23 mouse cellular contexts compared by ENCODE assay signal in genomic region chr3:81243591-81243990, GRCm38 (mm10).
A peak's percentile ranks its signal among the peaks of the same experiment; 100 is the strongest.
DNase-seq lines count a peak whose midpoint lies in the region; ATAC-seq lines count a peak whose summit lies in the region.
"Had no signal": no experiment of that assay in that cellular context is flagged by ENCODE, and none has a peak within 500 bp of the region (broad histone marks: within the 10 kb centered on the region; RNA-seq: fewer than 3 reads in every experiment).

No protein-coding gene starts in this region.

- no peak overlapping the region for H3K4me3 ChIP-seq in kidney, embryonic 15.5 days (replicated peaks)
- no peak overlapping the region for H3K4me3 ChIP-seq in stomach, embryonic 16.5 days (replicated peaks; ENCODE audit: low read length)
- H3K4me3 ChIP-seq: forebrain, embryonic 10.5 days; heart, adult 2 months; heart, embryonic 13.5 days; hindbrain, embryonic 13.5 days; midbrain, embryonic 10.5 days; stomach, embryonic 15.5 days had no signal

- H3K9me3 ChIP-seq in kidney, embryonic 15.5 days (replicated peaks): no peaks in the 10 kb centered on the region
- H3K9me3 ChIP-seq in stomach, embryonic 16.5 days (replicated peaks; ENCODE audit: control insufficient read depth, low read length): no peaks in the 10 kb centered on the region
- H3K9me3 ChIP-seq: forebrain, embryonic 10.5 days; heart, embryonic 13.5 days; hindbrain, embryonic 13.5 days; midbrain, embryonic 10.5 days; stomach, embryonic 15.5 days had no signal

- H3K4me2 ChIP-seq in kidney, embryonic 15.5 days: no peak overlapping the region
- no peak overlapping the region for H3K4me2 ChIP-seq in stomach, embryonic 16.5 days (ENCODE audit: low read depth, low read length)
- H3K4me2 ChIP-seq: heart, embryonic 13.5 days; hindbrain, embryonic 13.5 days; stomach, embryonic 15.5 days had no signal

- H3K36me3 ChIP-seq in kidney, embryonic 15.5 days: no peaks in the 10 kb centered on the region
- no peaks in the 10 kb centered on the region for H3K36me3 ChIP-seq in stomach, embryonic 16.5 days (ENCODE audit: control insufficient read depth, insufficient read depth, low read length)
- H3K36me3 ChIP-seq: forebrain, embryonic 10.5 days; heart, embryonic 13.5 days; hindbrain, embryonic 13.5 days; midbrain, embryonic 10.5 days; stomach, embryonic 15.5 days had no signal

- WGBS in kidney, embryonic 15.5 days: 59% methylated on average over 6 of the region's 6 CpGs
- 60% methylated on average over 6 of the region's 6 CpGs for WGBS in stomach, embryonic 16.5 days

- DNase-seq in embryo, embryonic 10.5 days (ENCODE audit: low spot score): peak; percentile 23
- no peak for DNase-seq in embryo, embryonic 9.5 days (ENCODE audit: extremely low spot score)
- DNase-seq in kidney, postnatal 25 days: no peak
- DNase-seq in forelimb bud, embryonic 11.5 days (ENCODE audit: low read depth, low spot score): peak; percentile 55
- DNase-seq in Muller cell, postnatal 12 days (ENCODE audit: inconsistent ontology term): no peak
- DNase-seq: adrenal gland, postnatal 10 days; cerebellum, adult 18-20 months; forebrain, postnatal 0 days; gastrocnemius, postnatal 36 days; heart, adult 2 months; layer of hippocampus, adult 9-11 months; right cerebral cortex, adult 18-20 months; right cerebral cortex, postnatal 4 days had no signal

- no peak overlapping the region for H3K9ac ChIP-seq in kidney, embryonic 15.5 days
- H3K9ac ChIP-seq in stomach, embryonic 16.5 days (ENCODE audit: low read length): no peak overlapping the region
- H3K9ac ChIP-seq: forebrain, postnatal 0 days; heart, embryonic 13.5 days; hindbrain, embryonic 13.5 days; stomach, embryonic 15.5 days had no signal

- peak; percentile 43 for ATAC-seq in kidney, embryonic 15.5 days (replicated peaks; ENCODE audit: low FRiP score)
- ATAC-seq in stomach, embryonic 16.5 days (ENCODE audit: insufficient read depth, low FRiP score): no peak
- ATAC-seq: forebrain, postnatal 0 days; inflammation-experienced regulatory T-cells, adult 6 months; lung, postnatal 0 days; midbrain, embryonic 16.5 days had no signal

- H3K27me3 ChIP-seq in kidney, embryonic 15.5 days: no peaks in the 10 kb centered on the region
- no peaks in the 10 kb centered on the region for H3K27me3 ChIP-seq in stomach, embryonic 16.5 days (ENCODE audit: control insufficient read depth, insufficient read depth, low read length)
- H3K27me3 ChIP-seq: heart, embryonic 13.5 days; hindbrain, embryonic 13.5 days; stomach, embryonic 15.5 days had no signal

- peaks cover 11% of the 10 kb centered on the region; the same call in 1 of the 2 replicates for H3K4me1 ChIP-seq in kidney, embryonic 15.5 days
- H3K4me1 ChIP-seq in stomach, embryonic 16.5 days (ENCODE audit: control insufficient read depth, insufficient read depth, low read length): 0 out of 2 replicates have a peak, but pooled peaks cover 2% of the 10 kb centered on the region
- H3K4me1 ChIP-seq: heart, embryonic 13.5 days; hindbrain, embryonic 13.5 days; stomach, embryonic 15.5 days had no signal

- H3K27ac ChIP-seq in kidney, embryonic 15.5 days: peak overlapping the region; percentile 74
- H3K27ac ChIP-seq in stomach, embryonic 16.5 days (ENCODE audit: low read length): 0 out of 2 replicates have a peak overlapping the region, but pooled peaks have one; percentile 11
- H3K27ac ChIP-seq: heart, adult 2 months; heart, embryonic 13.5 days; hindbrain, embryonic 13.5 days; midbrain, embryonic 10.5 days; stomach, embryonic 15.5 days had no signal

Comparison
In these comparisons a context has a peak if more than half of its experiments do, and no peak if none do; other contexts are left out.
1. DNase-seq: peak in embryo, embryonic 10.5 days (single experiment) and forelimb bud, embryonic 11.5 days (single experiment); none in embryo, embryonic 9.5 days (single experiment), kidney, postnatal 25 days (0 of 2) and Muller cell, postnatal 12 days (single experiment).